Comparison of ENCODE assay signal across 28 mouse cellular contexts in the genomic region with DNA sequence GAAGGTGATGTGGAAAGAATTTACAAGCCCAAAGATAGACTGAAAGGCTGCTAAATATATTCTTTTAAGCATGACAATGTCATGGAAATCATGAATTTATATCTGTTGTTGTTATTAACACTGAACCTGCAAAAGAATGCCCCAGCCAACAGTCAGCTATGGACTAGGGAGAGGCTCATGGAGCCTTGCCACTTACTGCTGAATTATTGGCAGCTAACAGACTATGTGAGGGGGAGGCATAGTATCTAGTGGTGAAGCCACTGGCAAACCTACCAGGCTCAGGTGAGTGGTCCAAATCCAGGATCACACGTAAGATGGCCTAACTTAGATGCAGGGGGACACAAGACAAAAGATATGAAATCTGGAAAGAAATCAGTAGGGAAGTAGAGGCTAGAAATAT.
"Had no signal": no experiment of that assay in that cellular context is flagged by ENCODE, and none has a peak within 500 bp of the region (broad histone marks: within the 10 kb centered on the region; RNA-seq: fewer than 3 reads in every experiment).

No protein-coding gene starts in this region.

- H3K36me3 ChIP-seq: limb, embryonic 10.5 days; limb, embryonic 12.5 days; limb, embryonic 13.5 days; limb, embryonic 15.5 days; liver, embryonic 12.5 days; liver, embryonic 13.5 days; liver, embryonic 15.5 days; lung, embryonic 15.5 days; midbrain, embryonic 10.5 days; midbrain, embryonic 12.5 days; midbrain, embryonic 13.5 days; midbrain, embryonic 15.5 days; neural tube, embryonic 12.5 days had no signal

- H3K27ac ChIP-seq: limb, embryonic 10.5 days; limb, embryonic 12.5 days; limb, embryonic 13.5 days; limb, embryonic 15.5 days; liver, embryonic 12.5 days; liver, embryonic 13.5 days; liver, embryonic 14.5 days; liver, embryonic 15.5 days; lung, embryonic 15.5 days; macrophage; midbrain, embryonic 10.5 days; midbrain, embryonic 12.5 days; midbrain, embryonic 13.5 days; midbrain, embryonic 15.5 days; neural tube, embryonic 12.5 days had no signal

- H3K4me3 ChIP-seq: limb, embryonic 10.5 days; limb, embryonic 12.5 days; limb, embryonic 13.5 days; limb, embryonic 15.5 days; liver, embryonic 12.5 days; liver, embryonic 13.5 days; liver, embryonic 15.5 days; lung, embryonic 15.5 days; megakaryocyte, embryonic 14.5 days; midbrain, embryonic 10.5 days; midbrain, embryonic 12.5 days; midbrain, embryonic 13.5 days; midbrain, embryonic 15.5 days; myocyte; neural tube, embryonic 12.5 days had no signal

- H3K4me1 ChIP-seq: limb, embryonic 10.5 days; limb, embryonic 12.5 days; liver, embryonic 12.5 days; liver, embryonic 13.5 days; liver, embryonic 15.5 days; lung, embryonic 15.5 days; megakaryocyte, embryonic 14.5 days; midbrain, embryonic 10.5 days; midbrain, embryonic 12.5 days; neural tube, embryonic 12.5 days had no signal

- H3K9me3 ChIP-seq: limb, embryonic 10.5 days; limb, embryonic 12.5 days; limb, embryonic 13.5 days; limb, embryonic 15.5 days; liver, embryonic 12.5 days; liver, embryonic 13.5 days; liver, embryonic 15.5 days; lung, embryonic 15.5 days; midbrain, embryonic 10.5 days; midbrain, embryonic 12.5 days; midbrain, embryonic 13.5 days; midbrain, embryonic 15.5 days; neural tube, embryonic 12.5 days had no signal

- H3K27me3 ChIP-seq: limb, embryonic 12.5 days; limb, embryonic 13.5 days; limb, embryonic 15.5 days; liver, embryonic 12.5 days; liver, embryonic 13.5 days; liver, embryonic 15.5 days; lung, embryonic 15.5 days; megakaryocyte, embryonic 14.5 days; midbrain, embryonic 12.5 days; midbrain, embryonic 13.5 days; midbrain, embryonic 15.5 days; neural tube, embryonic 12.5 days had no signal

- DNase-seq: left cerebral cortex, postnatal 4 days; liver; liver, embryonic 13.5 days; liver, postnatal 0 days; lung, adult 18-20 months; lung, adult 2 months; lung, embryonic 14.5 days; lung, postnatal 10 days; lung, postnatal 14 days; lung, postnatal 36 days; lung, postnatal 4 days; midbrain, embryonic 14.5 days had no signal
